Mouse (Mus musculus) CD4-positive helper T cell, adult 2 months (primary cell): Measurements from ENCODE around the gene Ap3d1.

Source experiments
- DNase-seq: peaks from one replicate; pipeline ENCODE4 v3.0.0-alpha.2; 2012; ENCODE audit warnings: low read depth, missing footprints, low spot score

The Ap3d1 gene

GRCm38 (mm10) chr10:80742180-80742978, at the start of gene Ap3d1:
TSS of gene Ap3d1 (minus strand) at chr10:80742264.
- peak; percentile 99 for DNase-seq

- DNase-seq = no peak
These were observed 49.6 kb upstream of the Ap3d1 start for GRCm38 (mm10) chr10:80791476-80792174.

- no peak for DNase-seq
These were observed 48.8 kb upstream of the Ap3d1 start for GRCm38 (mm10) chr10:80790761-80791404.

GRCm38 (mm10) chr10:80787517-80787916, 45.5 kb upstream of the Ap3d1 start:
- DNase-seq = no peak

- no peak for DNase-seq
These were observed 43.9 kb upstream of the Ap3d1 start for GRCm38 (mm10) chr10:80785963-80786362.

- no peak for DNase-seq
These were observed 42.8 kb upstream of the Ap3d1 start for GRCm38 (mm10) chr10:80784871-80785270.

- DNase-seq = no peak
These were observed 42.2 kb upstream of the Ap3d1 start for GRCm38 (mm10) chr10:80784302-80784701.

- DNase-seq = no peak
These were observed 37.5 kb upstream of the Ap3d1 start for GRCm38 (mm10) chr10:80779565-80779964.

- DNase-seq = no peak
These were observed 35.1 kb upstream of the Ap3d1 start for GRCm38 (mm10) chr10:80777123-80777522.

- DNase-seq = no peak
These were observed 34.4 kb upstream of the Ap3d1 start for GRCm38 (mm10) chr10:80776358-80776869.

- DNase-seq = no peak
These were observed 33.7 kb upstream of the Ap3d1 start for GRCm38 (mm10) chr10:80775731-80776130.

- no peak for DNase-seq
These were observed 32.9 kb upstream of the Ap3d1 start for GRCm38 (mm10) chr10:80774981-80775380.

- peak; percentile 63 for DNase-seq
These were observed 32.5 kb upstream of the Ap3d1 start for GRCm38 (mm10) chr10:80774549-80774948.

GRCm38 (mm10) chr10:80773816-80774215, 31.8 kb upstream of the Ap3d1 start:
- no peak for DNase-seq

GRCm38 (mm10) chr10:80768365-80768764, 26.3 kb upstream of the Ap3d1 start:
- no peak for DNase-seq

GRCm38 (mm10) chr10:80766161-80766815, 24.2 kb upstream of the Ap3d1 start:
- no peak for DNase-seq

GRCm38 (mm10) chr10:80765746-80766145, 23.7 kb upstream of the Ap3d1 start:
- no peak for DNase-seq

GRCm38 (mm10) chr10:80763502-80763901, 21.4 kb upstream of the Ap3d1 start:
- peak; percentile 68 for DNase-seq

GRCm38 (mm10) chr10:80761821-80762220, 19.8 kb upstream of the Ap3d1 start:
- DNase-seq = no peak

- no peak for DNase-seq
These were observed 18.8 kb upstream of the Ap3d1 start for GRCm38 (mm10) chr10:80760596-80761524.

- DNase-seq = peak; percentile 28
These were observed 16.6 kb upstream of the Ap3d1 start for GRCm38 (mm10) chr10:80758651-80759050.
